12 mouse cellular contexts compared by ENCODE assay signal in the genomic region with DNA sequence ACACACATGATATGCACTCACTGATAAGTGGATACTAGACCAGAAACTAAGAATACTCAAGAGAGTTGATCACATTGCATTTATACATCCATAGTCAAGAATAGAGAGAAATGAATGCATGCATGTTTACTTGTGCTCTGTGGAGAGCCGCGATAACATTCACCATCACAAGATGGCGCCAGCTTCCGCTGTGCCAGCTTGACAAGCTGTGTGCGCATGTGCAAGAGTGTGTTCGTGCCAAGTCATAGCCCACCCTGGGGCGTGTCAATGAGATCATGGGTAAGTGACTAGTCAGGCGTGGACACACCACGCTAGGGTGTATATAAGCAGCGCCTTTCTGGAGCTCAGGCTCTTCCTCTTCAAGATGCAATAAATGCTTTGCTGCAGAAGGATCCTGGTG.
DNase-seq lines count a peak whose midpoint lies in the region; ATAC-seq and TF ChIP-seq lines count a peak whose summit lies in the region.
"Had no signal": no experiment of that assay in that cellular context is flagged by ENCODE, and none has a peak within 500 bp of the region (broad histone marks: within the 10 kb centered on the region; RNA-seq: fewer than 3 reads in every experiment).

No protein-coding gene starts in this region.

- no peak overlapping the region for H3K4me2 ChIP-seq in kidney, postnatal 0 days (ENCODE audit: low read length)

- no peaks in the 10 kb centered on the region for H3K4me1 ChIP-seq in kidney, postnatal 0 days (replicated peaks; ENCODE audit: insufficient read depth, low read length)
- no peaks in the 10 kb centered on the region for H3K4me1 ChIP-seq in thymus, adult 2 months (replicated peaks; ENCODE audit: control insufficient read depth, insufficient read depth, low read length)

- H3K9me3 ChIP-seq in kidney, postnatal 0 days (replicated peaks; ENCODE audit: low read length): no peaks in the 10 kb centered on the region

- peak; percentile 39; the same call in 1 of the 2 replicates for TF ChIP-seq CTCF in kidney, postnatal 0 days (IDR thresholded peaks at IDR 0.05; ENCODE audit: low read depth)
- no peak for TF ChIP-seq CTCF in thymus, adult 2 months (IDR thresholded peaks at IDR 0.05; ENCODE audit: borderline replicate concordance, control insufficient read depth, extremely low read depth, insufficient read depth, low read length, poor library complexity)

- DNase-seq in kidney, postnatal 0 days (ENCODE audit: low spot score): no peak
- no peak for DNase-seq in kidney, postnatal 36 days
- DNase-seq in thymus, postnatal 4 days: peak; percentile 13
- no peak for DNase-seq in thymus, adult 2 months
- peak; percentile 2 for DNase-seq in c-Kit-positive CD71-negative TER-119-negative erythroid progenitor cells, embryonic 14.5 days (ENCODE audit: low read depth)
- no peak for DNase-seq in ovary, postnatal 36 days (ENCODE audit: low spot score)
- no peak for DNase-seq in spleen, postnatal 14 days (ENCODE audit: low spot score in 2 of 2)
- DNase-seq: adrenal gland, postnatal 25 days; cerebellum, adult 9-10 months; gastrocnemius, postnatal 14 days had no signal

- H3K4me3 ChIP-seq in kidney, postnatal 0 days (replicated peaks; ENCODE audit: low read depth, low read length): no peak overlapping the region
- no peak overlapping the region for H3K4me3 ChIP-seq in thymus, adult 2 months (ENCODE audit: control insufficient read depth, insufficient read depth, low read length)

- H3K36me3 ChIP-seq in kidney, postnatal 0 days (ENCODE audit: insufficient read depth, low read length): no peaks in the 10 kb centered on the region
- H3K36me3 ChIP-seq in thymus, adult 2 months (ENCODE audit: control insufficient read depth, insufficient read depth, low read length): no peaks in the 10 kb centered on the region

- WGBS in kidney, postnatal 0 days: 70% methylated on average over 10 of the region's 10 CpGs
- 85% methylated on average over 10 of the region's 10 CpGs for WGBS in thymus, adult 2 months

- H3K27me3 ChIP-seq in kidney, postnatal 0 days (ENCODE audit: insufficient read depth, low read length): no peaks in the 10 kb centered on the region
- H3K27me3 ChIP-seq in thymus, adult 2 months (ENCODE audit: control insufficient read depth, insufficient read depth, low read length): no peaks in the 10 kb centered on the region

- ATAC-seq in kidney, postnatal 0 days (replicated peaks; ENCODE audit: low FRiP score, low read depth): peak; percentile 43; the same call in 1 of the 2 replicates
- ATAC-seq: inflammation-experienced regulatory T-cells, adult 6 months; lung, postnatal 0 days had no signal

- no peak overlapping the region for H3K27ac ChIP-seq in kidney, postnatal 0 days
- no peak overlapping the region for H3K27ac ChIP-seq in thymus, adult 2 months (ENCODE audit: control insufficient read depth, insufficient read depth, low read length)

- no peak for TF ChIP-seq POLR2A in thymus, adult 2 months (IDR thresholded peaks at IDR 0.05; ENCODE audit: control insufficient read depth, extremely low read depth, insufficient read depth, low read length, poor library complexity)

- no peak overlapping the region for H3K9ac ChIP-seq in kidney, postnatal 0 days (ENCODE audit: low read depth, low read length)

Comparison
In these comparisons a context has a peak if more than half of its experiments do, and no peak if none do; other contexts are left out.
1. DNase-seq: peak in thymus, postnatal 4 days (single experiment) and c-Kit-positive CD71-negative TER-119-negative erythroid progenitor cells, embryonic 14.5 days (single experiment); none in kidney, postnatal 0 days (single experiment), kidney, postnatal 36 days (0 of 2), thymus, adult 2 months (single experiment), ovary, postnatal 36 days (single experiment) and spleen, postnatal 14 days (0 of 2).